Mouse (Mus musculus) T-helper 1 cell (primary cell): ENCODE measurements at regions not wholly inside any gene's neighbourhood (a gene's known extent, or its start where the extent isn't known, plus 50 kb on each side); places are given as distances from the start of the nearest gene placed in this dataset.

ENCODE experiments used
- in situ Hi-C: fragments of 300-600 bp; cut with MboI, MseI; formaldehyde crosslinking; loops from one replicate; pipeline ENCODE4 v1.15.1; 2025; ENCODE audit warnings: high pct_unique_total_duplicates

- in situ Hi-C loops, result no loop called here
These were observed 170.1 kb upstream of the Fat1 start for GRCm38 (mm10) chr8:44765194-44765593.

DNA sequence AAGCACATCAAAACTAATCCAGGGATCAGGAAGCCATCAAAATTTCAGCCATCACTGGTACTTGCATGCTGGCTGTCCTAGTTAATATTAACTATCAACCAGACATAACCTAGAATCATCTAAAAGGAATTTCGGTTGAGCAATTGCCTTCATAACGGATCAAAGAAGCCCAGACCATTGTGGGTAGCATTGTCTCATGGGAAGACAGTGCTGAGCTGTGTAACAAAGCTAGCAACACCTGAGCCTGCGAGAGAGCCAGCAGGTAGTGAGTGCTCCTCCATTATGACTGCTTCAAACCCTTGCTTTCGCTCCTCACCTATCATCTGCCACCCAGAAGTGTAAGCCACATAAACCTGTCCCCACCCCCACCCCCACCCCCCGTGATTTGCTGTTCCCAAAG, 169.6 kb upstream of the Fat1 start:
- in situ Hi-C loops, result no loop called here

DNA sequence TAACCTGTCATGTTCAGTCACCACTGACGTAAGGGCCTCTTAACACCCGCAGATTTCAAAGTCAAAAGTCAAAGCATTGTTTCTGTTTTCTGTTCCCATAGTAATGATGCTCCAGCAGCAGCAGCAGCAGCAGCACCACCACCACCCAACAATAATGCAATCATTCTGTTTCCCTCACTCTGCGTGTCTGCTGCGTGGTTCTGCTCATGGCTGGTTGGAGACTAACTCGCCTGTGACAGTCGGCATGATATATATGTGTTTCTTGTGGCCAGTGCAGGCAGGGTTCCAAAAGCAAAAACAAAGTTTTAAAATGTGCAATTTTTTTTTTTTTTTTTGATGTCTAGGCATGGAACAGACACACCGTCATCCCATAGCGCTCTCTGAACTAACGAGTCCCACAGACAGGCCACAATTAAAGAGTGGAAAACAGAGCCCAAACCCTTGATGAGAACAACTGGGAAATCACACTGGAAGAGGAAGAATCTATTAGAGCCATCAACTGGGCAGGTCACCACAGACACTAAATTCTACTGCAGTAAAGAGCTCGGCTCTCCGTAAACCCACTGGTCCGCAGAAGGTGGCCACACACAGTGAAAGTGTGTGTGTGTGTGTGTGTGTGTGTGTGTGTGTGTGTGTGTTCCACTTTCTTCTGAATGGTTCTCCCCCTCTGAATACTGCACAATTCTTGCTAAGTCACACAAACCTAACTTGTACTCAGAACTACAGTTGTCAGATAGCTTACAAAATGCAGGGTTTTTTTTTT, 169.0 kb upstream of the Fat1 start:
- in situ Hi-C loops, result no loop called here

DNA sequence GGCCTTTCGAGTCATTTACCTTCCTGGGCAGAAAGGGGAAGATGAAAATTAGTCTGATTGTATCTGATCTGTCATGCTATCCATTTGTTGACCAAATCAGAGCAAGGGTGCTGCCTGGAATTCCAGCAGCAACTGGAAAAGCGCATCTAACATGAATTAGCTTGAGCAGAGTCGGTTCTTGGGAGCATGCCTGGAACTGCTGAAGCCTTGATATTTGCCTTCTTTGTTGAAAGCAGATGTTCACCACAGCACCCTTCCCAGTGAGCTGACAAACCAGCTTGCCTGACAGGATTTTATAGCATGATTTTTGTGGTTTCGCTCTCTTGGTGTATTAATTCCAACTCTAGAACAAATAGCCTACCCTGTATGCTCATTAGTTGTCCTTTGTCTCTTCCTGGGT, 168.0 kb upstream of the Fat1 start:
- in situ Hi-C loops, result no loop called here

- in situ Hi-C loops, result no loop called here
These were observed 156.0 kb upstream of the Fat1 start for GRCm38 (mm10) chr8:44779212-44779611.

- in situ Hi-C loops, result no loop called here
These were observed 152.8 kb upstream of the Fat1 start for GRCm38 (mm10) chr8:44782421-44782820.

DNA sequence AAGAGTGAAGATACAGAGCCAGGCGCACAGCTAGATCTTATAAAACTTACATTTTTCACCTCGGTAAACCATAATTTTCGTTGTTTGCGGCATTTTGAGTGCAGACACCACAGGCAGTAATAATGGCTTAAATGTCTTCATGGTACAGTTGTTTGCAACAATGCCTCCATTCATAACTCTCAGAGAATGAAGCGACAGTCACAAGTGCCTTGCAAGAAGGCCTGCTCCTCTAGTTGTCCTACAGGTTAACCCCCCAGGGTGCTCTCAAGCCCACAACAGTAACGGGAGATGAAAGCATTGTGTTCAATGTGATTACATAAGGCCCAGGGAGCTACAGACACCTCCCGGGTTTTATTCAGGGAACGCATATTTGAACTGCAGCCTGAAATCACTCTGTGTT, 150.1 kb upstream of the Fat1 start:
- in situ Hi-C loops, result no loop called here

DNA sequence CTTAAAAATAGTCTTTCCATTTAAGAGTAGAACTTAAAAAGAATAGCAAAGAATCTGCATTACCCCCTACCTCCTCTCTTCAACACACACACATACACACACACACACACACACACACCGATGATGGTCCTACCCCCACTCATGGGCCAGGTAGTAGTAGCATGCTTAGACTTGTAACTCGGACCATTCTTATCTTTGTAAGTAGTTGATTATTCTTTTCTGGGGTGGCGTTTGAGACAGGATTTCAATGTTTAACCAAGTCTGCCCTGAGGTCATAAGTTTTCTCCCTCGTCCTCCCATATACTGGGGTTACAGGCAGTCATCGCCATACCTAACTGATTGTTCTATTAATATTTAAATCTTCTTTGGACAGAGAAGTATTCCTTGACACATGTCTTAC, 148.5 kb upstream of the Fat1 start:
- in situ Hi-C loops, result no loop called here

- in situ Hi-C loops, result no loop called here
These were observed 147.0 kb upstream of the Fat1 start for GRCm38 (mm10) chr8:44788290-44788689.

- in situ Hi-C loops, result no loop called here
These were observed 135.7 kb upstream of the Fat1 start for GRCm38 (mm10) chr8:44799513-44799912.

DNA sequence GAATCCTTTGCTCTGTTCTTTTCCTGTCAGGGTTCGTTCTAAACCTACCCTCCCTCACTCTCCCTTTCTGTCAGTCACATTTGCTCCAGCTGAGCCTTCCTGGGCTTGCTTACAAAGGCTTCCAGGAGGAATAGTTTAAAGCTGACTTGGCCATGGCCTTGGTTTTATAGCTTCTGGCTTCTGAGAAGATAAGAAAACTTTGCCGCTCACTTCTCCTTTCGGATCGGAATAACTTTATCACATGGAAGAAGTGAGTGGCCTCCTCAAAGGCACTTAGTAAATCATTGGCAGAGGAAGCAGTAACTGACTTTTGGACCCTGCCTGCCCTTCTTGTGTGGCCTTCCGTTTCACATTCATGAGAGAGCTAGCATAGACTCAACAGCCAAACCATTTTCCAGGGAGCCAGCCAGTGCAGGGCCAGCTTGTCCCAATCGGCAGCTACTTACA, 134.4 kb upstream of the Fat1 start:
- in situ Hi-C loops, result no loop called here

DNA sequence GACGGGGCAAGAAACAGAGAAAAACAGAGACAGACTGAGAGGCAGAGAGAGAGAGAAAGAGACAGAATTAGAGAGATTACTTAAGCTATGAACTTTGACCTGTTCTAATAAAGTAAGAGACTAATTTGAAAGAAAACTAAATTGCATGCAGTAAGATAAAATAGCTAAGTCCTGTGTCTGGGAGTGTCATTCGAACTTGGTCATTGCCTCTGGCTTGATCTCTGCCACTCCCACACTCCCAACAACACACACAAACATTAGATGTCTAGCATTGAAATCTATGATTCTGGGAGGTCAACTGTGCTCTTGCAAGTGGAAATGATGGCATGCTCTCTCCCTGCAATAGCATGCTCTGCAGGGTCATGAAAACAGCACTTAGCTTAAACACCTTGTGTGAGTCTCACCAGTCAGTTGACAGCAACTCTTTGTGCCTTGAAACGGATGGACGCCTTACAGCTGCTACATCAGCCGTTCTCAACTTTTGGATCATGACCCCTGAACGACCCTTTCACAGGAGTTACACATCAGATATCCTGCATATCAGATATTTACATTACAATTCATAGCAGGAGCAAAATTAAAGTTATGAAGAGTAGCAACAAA, 133.5 kb upstream of the Fat1 start:
- in situ Hi-C loops, result no loop called here

- in situ Hi-C loops, result no loop called here
These were observed 132.9 kb upstream of the Fat1 start for GRCm38 (mm10) chr8:44802331-44802730.

GRCm38 (mm10) chr8:44804414-44805178, 130.7 kb upstream of the Fat1 start:
- in situ Hi-C loops, result no loop called here

DNA sequence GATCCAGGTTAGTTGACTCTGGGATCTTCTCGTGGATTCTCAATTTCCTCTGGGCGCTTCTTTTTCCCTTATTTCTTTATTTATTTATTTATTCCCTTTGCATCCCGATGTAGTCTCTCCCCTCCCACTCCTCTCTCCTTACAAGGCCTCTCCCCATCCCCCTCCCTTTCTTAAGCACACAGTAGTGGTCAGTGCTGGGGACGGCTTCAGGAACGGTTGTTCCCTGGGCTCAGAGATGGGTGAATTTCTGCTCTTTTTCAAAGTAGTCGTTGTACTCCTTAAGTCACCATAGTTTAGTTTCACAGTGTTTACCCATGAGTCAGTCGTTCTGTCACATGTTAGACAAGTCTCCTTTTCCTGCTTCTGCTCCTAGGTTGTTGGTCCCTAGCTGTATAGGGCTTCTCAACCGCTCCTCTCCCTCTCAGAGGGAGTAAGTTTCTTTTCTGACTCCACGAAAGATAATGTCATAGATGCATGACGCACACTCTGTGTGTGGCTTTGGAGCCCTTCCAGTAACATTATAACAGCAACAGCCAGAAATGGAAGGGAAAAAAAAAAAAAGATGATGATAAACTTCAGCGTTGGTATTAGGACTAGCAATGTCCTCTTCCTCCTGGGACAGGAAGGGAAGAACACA, 129.9 kb upstream of the Fat1 start:
- in situ Hi-C loops, result no loop called here

- in situ Hi-C loops, result no loop called here
These were observed 122.9 kb upstream of the Fat1 start for GRCm38 (mm10) chr8:44812360-44812759.

DNA sequence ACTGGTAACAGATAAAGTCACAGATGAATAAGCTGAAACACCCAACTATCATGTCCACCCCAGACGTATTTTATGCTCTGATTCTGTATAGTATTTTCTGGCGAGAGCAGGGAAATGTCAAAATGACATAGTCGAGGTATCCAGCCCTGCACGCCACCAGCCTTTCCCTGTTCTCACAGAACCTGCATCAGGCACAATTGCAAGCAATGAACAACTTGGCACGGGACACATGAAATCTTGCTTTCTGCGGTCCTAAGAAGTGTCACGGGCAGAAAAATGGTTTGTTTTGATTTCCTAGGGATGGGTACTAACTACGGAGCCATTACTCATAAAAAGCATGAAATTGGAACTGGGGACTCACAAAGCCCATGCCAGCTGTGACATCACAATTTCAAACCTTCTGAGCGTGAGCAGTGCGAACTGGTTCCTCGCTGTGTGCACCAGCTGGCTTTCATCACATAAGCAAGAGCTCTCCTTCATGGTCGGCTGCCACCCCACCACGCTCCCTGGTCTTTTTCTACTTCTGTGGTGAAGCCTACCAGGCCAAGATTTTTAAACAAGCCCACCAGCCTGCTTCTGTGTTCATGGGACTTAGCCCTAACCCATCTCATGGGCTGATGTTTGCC, 117.6 kb upstream of the Fat1 start:
- in situ Hi-C loops, result no loop called here

DNA sequence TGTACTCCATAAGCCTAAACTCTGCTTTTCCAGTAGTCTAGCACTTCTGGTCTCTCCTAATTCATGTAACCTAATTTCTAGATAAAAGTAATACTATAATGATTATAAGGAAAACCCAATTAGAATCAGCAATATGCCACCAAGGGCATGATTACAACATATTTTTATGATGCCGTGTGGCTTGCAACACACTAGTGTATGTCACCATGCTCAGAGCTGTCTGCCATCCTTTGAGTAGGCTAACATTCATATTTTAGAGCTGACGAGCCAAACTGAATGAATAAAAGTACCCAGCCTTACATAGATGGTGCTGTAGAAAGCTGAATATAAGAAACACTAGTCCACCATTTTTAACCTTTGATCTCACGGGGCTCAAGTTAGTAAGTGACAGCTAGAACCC, 116.0 kb upstream of the Fat1 start:
- in situ Hi-C loops, result no loop called here

DNA sequence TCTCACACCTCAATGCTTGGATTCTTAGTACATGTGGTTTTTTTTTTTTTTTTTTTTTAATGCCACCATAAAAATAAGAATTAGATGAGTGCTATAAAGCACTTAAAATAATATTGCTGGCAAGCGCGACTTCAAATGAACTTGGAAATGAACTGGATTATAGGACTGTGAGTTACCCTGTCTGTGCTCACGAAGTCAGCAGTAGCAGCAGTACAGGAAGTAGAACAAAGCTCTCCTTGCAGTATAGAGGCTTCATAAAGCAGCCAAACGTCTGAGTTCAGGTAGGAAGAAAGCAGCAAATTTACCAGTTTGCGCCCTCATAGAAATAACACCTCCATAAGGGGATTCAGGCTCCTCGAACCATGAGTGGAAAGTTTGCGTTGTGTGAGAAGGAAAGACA, 115.6 kb upstream of the Fat1 start:
- in situ Hi-C loops, result no loop called here

GRCm38 (mm10) chr8:44825183-44825757, 110.0 kb upstream of the Fat1 start:
- in situ Hi-C loops, result no loop called here

GRCm38 (mm10) chr8:44826936-44827335, 108.3 kb upstream of the Fat1 start:
- in situ Hi-C loops, result no loop called here
